Mouse (Mus musculus): Measurements from ENCODE around the gene Clybl. TPM values are rescaled to one million over a fixed set of nuclear protein-coding genes. Genes with fewer than 3 reads are reported as not detected.

The Clybl gene
- polyA plus RNA-seq, 1 experiment = 1.0 TPM

DNA sequence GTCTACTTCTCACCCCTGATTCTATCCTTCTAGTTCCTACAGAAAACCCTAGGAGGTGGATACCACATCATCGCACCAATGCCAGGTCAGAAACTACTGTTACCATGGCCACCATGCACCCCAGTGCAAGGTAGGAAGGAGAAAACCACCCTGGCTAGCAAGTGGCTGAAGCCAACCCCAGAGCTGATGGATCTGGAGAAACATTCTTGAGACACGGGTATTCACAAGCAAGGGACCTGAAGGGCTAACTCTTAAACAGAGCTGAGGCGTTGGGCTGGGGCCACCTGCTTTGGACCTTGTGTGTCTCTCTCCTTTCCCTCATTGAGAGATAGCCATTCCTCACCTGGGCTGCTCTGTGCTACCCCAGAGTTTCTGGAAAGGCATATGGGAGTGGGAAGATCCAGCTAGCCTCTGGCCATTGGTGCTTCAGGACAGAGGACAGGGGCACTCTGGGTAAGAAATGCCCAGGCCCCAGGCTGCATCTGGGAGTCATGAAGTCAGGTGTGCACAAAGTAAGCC is 222.0 kb downstream of the Clybl start:
- Histone ChIP-seq H3K27me3 (ENCODE audit: control insufficient read depth) (peaks cover 41% of the 10 kb centered on the region), H3K4me3 (replicated peaks) (no peak overlapping the region), H3K4me1 (ENCODE audit: control insufficient read depth) (no peaks in the 10 kb centered on the region), H3K36me3 (ENCODE audit: control insufficient read depth) (no peaks in the 10 kb centered on the region), H3K9me3 (ENCODE audit: control insufficient read depth, low read length) (peaks cover 2% of the 10 kb centered on the region; the same call in 1 of the 2 replicates)
- TF ChIP-seq TAL1 (IDR thresholded peaks at IDR 0.05; ENCODE audit: low read length) = no peak
- TF ChIP-seq GATA1 (IDR thresholded peaks at IDR 0.05; ENCODE audit: low read length) = no peak

DNA sequence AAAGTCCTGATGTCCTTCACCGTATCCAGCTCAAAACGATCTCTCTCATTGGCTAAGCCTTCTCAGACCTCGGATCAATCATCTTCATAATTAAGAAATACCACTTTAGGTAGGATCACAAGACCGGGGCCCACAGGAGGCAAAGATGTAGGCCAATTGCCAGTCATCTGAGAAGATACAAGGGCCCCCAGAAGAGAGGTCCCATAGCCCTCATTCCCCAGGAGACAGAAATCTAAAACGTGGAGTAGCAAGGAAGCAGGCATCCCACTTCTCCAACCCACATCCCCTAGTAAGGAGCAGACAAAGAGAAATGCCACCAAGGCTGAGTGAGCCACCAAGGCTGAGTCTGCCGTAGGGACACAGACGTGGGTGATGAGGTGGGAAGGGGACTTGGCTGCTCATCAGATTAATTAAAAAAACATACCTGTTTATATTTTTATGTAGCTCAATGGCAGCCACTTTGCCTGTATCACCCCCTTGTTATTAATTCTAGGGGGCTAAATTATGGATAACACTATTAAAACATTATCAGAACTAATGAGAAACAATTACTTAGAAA is 223.2 kb downstream of the Clybl start:
- Histone ChIP-seq H3K9me3 (ENCODE audit: control insufficient read depth, low read length) (peaks cover 2% of the 10 kb centered on the region; the same call in 1 of the 2 replicates), H3K36me3 (ENCODE audit: control insufficient read depth) (no peaks in the 10 kb centered on the region), H3K27me3 (ENCODE audit: control insufficient read depth) (peaks cover 45% of the 10 kb centered on the region), H3K4me3 (replicated peaks) (no peak overlapping the region), H3K4me1 (ENCODE audit: control insufficient read depth) (no peaks in the 10 kb centered on the region)
- TF ChIP-seq GATA1 (IDR thresholded peaks at IDR 0.05; ENCODE audit: low read length) = no peak
- TF ChIP-seq TAL1 (IDR thresholded peaks at IDR 0.05; ENCODE audit: low read length) = no peak

GRCm38 (mm10) chr14:122405236-122405635 is 223.7 kb downstream of the Clybl start:
- H3K4me1 ChIP-seq (ENCODE audit: control insufficient read depth) = no peaks in the 10 kb centered on the region
- H3K27me3 ChIP-seq (ENCODE audit: control insufficient read depth) = peaks cover 49% of the 10 kb centered on the region
- H3K36me3 ChIP-seq (ENCODE audit: control insufficient read depth) = no peaks in the 10 kb centered on the region
- TF ChIP-seq TAL1 (IDR thresholded peaks at IDR 0.05; ENCODE audit: low read length) (no peak), GATA1 (IDR thresholded peaks at IDR 0.05; ENCODE audit: low read length) (no peak)
- H3K9me3 ChIP-seq (ENCODE audit: control insufficient read depth, low read length) = peaks cover 2% of the 10 kb centered on the region; the same call in 1 of the 2 replicates
- H3K4me3 ChIP-seq (replicated peaks) = no peak overlapping the region

DNA sequence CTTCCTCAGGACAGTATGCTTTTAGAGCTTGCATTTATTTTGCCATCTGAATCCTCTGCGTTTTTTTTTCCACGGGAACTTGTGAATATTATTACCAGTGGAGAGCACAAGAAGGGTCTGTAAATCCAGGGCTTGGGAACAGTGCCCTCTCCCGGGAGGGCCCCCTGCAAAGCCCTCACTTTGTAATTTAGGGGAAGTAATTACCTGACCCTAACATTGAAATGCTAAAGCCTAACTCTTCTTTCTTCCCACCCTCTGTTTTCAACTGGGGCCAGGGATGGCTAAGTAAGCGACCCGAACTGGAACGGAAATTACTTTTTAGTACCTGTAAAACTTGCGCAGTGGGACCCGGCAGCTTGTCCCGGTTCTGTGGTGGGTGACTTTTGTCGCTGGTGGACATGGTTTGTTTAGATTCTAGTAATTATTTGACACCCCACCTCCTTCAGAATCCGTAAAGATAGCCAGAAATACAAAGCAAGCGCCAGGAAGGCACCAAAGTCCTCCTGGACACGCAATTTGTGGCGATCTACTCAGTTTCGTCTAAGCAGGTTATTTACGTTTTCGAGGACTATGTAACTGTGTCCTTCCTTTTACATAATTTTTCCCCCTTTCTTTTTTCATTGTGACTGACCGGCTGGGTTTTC is 224.5 kb downstream of the Clybl start:
- Histone ChIP-seq H3K27me3 (ENCODE audit: control insufficient read depth) (peaks cover 49% of the 10 kb centered on the region), H3K4me3 (replicated peaks) (no peak overlapping the region), H3K9me3 (ENCODE audit: control insufficient read depth, low read length) (peaks cover 2% of the 10 kb centered on the region; the same call in 1 of the 2 replicates), H3K36me3 (ENCODE audit: control insufficient read depth) (no peaks in the 10 kb centered on the region), H3K4me1 (ENCODE audit: control insufficient read depth) (no peaks in the 10 kb centered on the region)
- TF ChIP-seq GATA1 (IDR thresholded peaks at IDR 0.05; ENCODE audit: low read length) = no peak
- no peak for TF ChIP-seq TAL1 (IDR thresholded peaks at IDR 0.05; ENCODE audit: low read length)

- no peak overlapping the region for H3K4me3 ChIP-seq (replicated peaks)
- peaks cover 2% of the 10 kb centered on the region; the same call in 1 of the 2 replicates for H3K9me3 ChIP-seq (ENCODE audit: control insufficient read depth, low read length)
- H3K36me3 ChIP-seq (ENCODE audit: control insufficient read depth) = no peaks in the 10 kb centered on the region
- no peak for TF ChIP-seq GATA1 (IDR thresholded peaks at IDR 0.05; ENCODE audit: low read length)
- peaks cover 49% of the 10 kb centered on the region for H3K27me3 ChIP-seq (ENCODE audit: control insufficient read depth)
- no peaks in the 10 kb centered on the region for H3K4me1 ChIP-seq (ENCODE audit: control insufficient read depth)
Observed at GRCm38 (mm10) chr14:122406541-122407219, 225.2 kb downstream of the Clybl start.

GRCm38 (mm10) chr14:122412841-122413541 is 231.5 kb downstream of the Clybl start:
- Histone ChIP-seq H3K36me3 (ENCODE audit: control insufficient read depth) (no peaks in the 10 kb centered on the region), H3K4me1 (ENCODE audit: control insufficient read depth) (no peaks in the 10 kb centered on the region), H3K4me3 (replicated peaks) (no peak overlapping the region), H3K9me3 (ENCODE audit: control insufficient read depth, low read length) (no peaks in the 10 kb centered on the region), H3K27me3 (ENCODE audit: control insufficient read depth) (peaks cover 12% of the 10 kb centered on the region)
- TF ChIP-seq TAL1 (IDR thresholded peaks at IDR 0.05; ENCODE audit: low read length) = no peak
- no peak for TF ChIP-seq GATA1 (IDR thresholded peaks at IDR 0.05; ENCODE audit: low read length)

DNA sequence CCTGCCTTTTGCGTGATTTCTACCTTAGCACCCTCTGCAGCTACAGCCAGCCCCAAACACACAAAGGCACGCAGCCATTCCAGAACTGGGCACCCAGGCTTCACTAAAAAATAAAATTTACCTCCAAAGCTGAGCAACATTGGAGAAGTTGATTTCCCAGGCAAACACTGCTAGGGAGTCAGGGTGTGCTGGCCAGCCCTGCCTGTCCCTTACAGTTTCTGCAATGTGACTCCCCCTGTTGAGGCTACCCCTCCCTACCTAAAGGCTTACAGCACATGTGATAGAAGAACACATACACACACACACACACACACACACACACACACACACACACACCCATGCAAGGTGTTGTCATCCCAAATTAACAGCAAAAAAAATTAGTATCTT is 232.0 kb downstream of the Clybl start:
- Histone ChIP-seq H3K4me3 (replicated peaks) (no peak overlapping the region), H3K27me3 (ENCODE audit: control insufficient read depth) (peaks cover 8% of the 10 kb centered on the region; the same call in 1 of the 2 replicates), H3K9me3 (ENCODE audit: control insufficient read depth, low read length) (no peaks in the 10 kb centered on the region), H3K36me3 (ENCODE audit: control insufficient read depth) (no peaks in the 10 kb centered on the region), H3K4me1 (ENCODE audit: control insufficient read depth) (no peaks in the 10 kb centered on the region)
- no peak for TF ChIP-seq TAL1 (IDR thresholded peaks at IDR 0.05; ENCODE audit: low read length)
- no peak for TF ChIP-seq GATA1 (IDR thresholded peaks at IDR 0.05; ENCODE audit: low read length)

- H3K4me3 ChIP-seq (replicated peaks) = no peak overlapping the region
- H3K27me3 ChIP-seq (ENCODE audit: control insufficient read depth) = peaks cover 3% of the 10 kb centered on the region; the same call in 1 of the 2 replicates
- TF ChIP-seq TAL1 (IDR thresholded peaks at IDR 0.05; ENCODE audit: low read length) (no peak), GATA1 (IDR thresholded peaks at IDR 0.05; ENCODE audit: low read length) (no peak)
- H3K36me3 ChIP-seq (ENCODE audit: control insufficient read depth) = no peaks in the 10 kb centered on the region
- H3K9me3 ChIP-seq (ENCODE audit: control insufficient read depth, low read length) = no peaks in the 10 kb centered on the region
- H3K4me1 ChIP-seq (ENCODE audit: control insufficient read depth) = no peaks in the 10 kb centered on the region
Observed at GRCm38 (mm10) chr14:122414786-122415185, 233.3 kb downstream of the Clybl start.

All from erythroblast, embryonic 14.5 days (primary cell).